Mouse (Mus musculus): ENCODE results near the gene Fshb.

DNA sequence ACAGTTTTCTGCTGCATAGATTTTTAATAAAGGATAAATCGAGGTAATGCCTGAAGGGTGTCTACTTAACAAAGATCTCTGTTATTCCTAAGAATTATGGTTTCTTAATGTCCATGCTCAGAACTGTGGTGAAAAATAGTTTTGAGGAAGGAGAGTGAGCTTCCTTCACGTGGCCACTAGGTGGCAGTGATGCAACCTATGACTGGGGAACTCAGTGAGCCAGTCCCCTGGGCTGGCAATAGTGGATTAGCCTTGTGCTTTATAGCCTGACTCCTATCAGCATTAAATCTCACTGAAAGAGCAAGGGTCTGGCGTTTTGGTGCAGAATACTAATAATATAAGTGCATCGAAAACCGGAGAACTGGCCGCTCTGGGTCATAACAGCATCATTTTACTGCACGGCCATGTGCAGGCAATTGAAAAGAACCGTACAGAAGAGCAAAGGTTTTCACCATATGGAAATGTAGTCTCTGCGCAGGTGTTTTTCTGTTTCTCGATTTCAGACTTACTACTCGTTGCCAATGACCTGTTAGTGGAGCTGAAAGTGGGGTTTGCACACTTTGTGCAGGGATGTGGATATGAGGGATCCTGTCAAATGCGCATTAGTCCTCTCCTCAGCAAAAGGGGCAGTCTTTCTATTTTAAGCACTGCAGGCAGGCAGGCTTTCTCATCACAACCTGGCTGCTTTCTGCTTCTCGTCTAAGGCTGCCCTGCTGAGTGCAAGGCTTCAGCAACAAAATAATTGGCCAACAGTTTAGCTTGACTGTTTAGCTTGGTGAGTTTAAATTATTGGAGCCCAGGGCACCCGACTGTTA is 23.8 kb upstream of the Fshb start:
- no peak for TF ChIP-seq CTCF (IDR thresholded peaks at IDR 0.05; ENCODE audit: borderline replicate concordance, control insufficient read depth, extremely low read depth, insufficient read depth, low read length, poor library complexity)
- TF ChIP-seq POLR2A (IDR thresholded peaks at IDR 0.05; ENCODE audit: control insufficient read depth, extremely low read depth, insufficient read depth, low read length, poor library complexity) = no peak
